Mouse (Mus musculus): ENCODE measurements around the gene Mthfd2. TPM values are rescaled to one million over a fixed set of nuclear protein-coding genes. Genes with fewer than 3 reads are reported as not detected.
"Not testable (repeated sequence)": the region's sequence is repeated elsewhere in the genome, so short reads cannot be mapped to it uniquely, and the experiment has no call there.

The Mthfd2 gene
- total RNA-seq (2021), result 1 to 10 TPM; 6.6 to 7.1 TPM
- long read RNA-seq, transcript Mthfd2-201 (8 exons, 2,085 nt), result major isoform, 12 of 15 reads
- long read RNA-seq, partial matches to known transcripts, result 0 of 15 reads
- long read RNA-seq, other reads (novel, unspliced or antisense), result 3 of 15 reads

DNA sequence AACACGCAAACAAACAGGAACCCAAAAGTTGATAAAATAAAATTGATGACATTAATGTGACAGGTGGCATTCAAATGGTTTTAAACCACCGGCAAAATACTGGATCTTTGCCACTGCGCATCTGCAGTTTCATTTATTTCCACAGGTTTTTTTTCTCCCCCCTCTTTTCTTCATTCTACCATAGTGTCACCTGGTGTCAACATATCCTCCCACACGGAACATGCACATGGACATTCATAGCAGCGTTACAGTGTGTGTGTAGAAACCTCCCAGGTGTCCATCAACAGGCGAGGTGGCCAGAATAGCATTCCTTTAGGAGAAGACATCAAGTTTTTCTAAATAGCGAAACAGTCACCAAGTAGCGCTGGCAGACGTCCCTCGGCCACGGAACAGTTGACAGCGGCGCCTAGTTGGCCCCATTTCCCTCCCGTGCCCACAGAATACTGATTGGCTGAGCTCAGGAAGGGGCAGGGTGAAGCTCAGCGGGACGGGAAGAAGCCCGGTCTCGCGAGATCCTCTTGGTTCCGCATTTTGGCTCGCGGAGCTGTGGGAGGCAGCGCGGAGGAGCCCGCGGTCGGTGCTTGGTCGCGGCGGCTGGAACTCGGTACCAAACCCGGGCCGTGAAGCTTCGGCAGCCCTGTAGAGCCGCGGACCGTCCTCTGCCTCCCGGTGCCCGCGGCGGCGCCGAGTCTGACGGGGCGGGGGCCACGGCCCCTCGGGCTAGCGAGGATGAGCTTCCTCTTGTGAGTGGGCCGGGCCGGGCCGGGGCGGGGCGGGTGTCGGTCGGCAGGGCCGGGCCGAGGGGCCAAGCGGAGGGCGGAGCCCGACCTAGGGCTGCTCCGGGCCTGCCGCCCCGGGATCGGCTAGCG is at the start of gene Mthfd2, which contains the start of gene Mob1a:
TSS of gene Mthfd2 (minus strand) at position 384 of the 869 bp plus-strand sequence.
TSS of gene Mob1a (plus strand) at position 492 of the 869 bp plus-strand sequence.
- DNase-seq (ENCODE audit: low spot score in 2 of 2), result peak; percentile 90 to 96

DNA sequence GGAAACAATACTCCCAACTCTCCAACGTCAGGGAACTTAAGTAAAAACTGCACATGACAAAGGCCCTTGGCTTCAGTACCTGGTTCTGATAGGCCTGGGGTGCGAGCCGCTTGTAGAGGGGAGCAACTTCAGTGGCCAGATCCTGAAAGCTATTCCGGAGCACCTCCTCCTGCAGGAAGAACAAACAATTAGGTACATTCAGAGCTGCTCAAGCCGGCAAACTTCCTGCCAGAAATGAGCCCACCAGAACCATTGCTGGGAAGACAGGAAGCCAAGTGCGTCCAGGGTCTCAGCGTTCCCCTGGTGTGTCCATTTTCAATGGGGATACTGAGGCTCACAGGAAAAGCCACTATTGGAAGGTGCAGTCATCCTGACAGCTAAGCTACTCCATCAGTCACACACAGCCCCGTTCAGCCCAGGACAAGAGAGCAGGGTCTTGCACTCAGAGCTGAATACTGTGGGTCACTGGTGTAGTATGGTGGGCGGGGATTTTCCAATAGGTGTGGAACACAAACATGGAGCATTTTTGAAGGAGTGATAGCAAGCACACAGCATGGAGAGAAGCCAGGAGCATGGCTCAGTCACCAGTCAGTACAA is 48.1 kb upstream of the Mthfd2 start:
- no peak for DNase-seq (ENCODE audit: low spot score in 2 of 2)

DNA sequence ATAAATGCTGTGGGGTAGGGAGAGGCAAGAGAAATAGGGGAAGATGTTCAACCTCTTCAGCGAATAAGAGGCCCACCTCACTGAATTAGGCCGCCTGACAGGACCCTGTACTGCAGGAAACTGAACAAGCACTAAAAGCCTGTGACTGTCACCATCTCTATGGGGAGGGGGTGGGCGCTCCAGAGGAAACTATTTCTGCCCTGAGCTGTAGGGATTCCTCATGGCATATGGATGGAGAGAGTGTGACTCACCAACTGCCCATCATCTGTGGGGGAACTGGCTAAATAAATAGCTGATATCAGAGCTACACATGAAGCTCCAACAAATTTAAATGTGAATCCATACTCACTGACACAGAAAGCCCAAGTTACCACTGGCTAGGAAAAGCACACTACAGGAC is 45.6 kb upstream of the Mthfd2 start:
- no peak for DNase-seq (ENCODE audit: low spot score in 2 of 2)

DNA sequence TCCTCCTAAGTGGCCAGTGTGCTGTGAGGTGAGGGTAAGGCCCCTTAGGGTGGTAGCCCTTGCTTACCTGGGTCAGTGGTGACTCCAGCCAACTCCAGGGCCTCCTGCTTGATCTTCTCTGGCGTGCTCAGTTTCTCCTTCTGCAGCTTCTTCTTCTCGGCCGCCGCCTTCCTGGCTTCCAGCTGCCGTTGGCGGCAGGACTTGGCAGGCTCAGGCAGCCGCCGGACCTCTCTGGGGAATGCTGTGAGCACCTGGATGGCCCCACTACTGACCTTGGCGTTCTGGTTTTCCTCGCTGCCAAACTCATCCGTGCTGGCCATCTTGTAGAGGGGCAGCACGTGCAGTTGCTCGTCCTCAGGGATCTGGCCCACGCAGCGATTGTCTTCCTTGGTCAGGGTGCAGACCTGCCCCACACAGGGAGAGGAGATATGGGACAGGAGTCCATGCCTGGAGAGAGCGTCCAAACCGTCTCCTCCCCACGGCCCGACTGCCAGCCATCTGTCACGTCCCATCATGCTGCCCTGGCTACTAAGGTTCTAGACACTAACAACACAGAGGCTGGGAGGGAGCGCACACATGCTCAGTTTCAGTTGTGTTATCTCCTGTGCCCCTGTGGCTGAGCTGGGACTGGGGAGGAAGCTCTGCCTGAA is 44.7 kb upstream of the Mthfd2 start:
- DNase-seq (ENCODE audit: low spot score in 2 of 2), result no peak

DNA sequence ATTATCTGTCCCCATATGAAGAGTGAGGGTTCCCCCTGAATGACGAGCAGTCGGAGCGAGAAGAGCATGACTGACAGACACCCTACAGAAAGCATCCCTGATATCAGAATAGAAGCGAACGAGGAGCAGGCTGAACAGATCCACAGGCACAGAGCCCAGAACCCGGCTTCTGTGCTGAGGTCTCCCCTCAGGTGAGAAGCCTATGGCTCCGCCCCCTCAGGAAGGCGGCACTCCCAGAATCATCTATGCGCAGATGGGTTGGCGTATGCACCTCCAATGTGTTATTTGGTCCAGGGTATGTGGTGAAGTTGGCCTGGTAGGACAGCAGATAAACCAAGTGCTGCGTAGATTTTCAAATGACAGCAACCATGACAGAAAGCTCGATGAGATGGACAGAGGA is 37.4 kb upstream of the Mthfd2 start:
- no peak for DNase-seq (ENCODE audit: low spot score in 2 of 2)

DNA sequence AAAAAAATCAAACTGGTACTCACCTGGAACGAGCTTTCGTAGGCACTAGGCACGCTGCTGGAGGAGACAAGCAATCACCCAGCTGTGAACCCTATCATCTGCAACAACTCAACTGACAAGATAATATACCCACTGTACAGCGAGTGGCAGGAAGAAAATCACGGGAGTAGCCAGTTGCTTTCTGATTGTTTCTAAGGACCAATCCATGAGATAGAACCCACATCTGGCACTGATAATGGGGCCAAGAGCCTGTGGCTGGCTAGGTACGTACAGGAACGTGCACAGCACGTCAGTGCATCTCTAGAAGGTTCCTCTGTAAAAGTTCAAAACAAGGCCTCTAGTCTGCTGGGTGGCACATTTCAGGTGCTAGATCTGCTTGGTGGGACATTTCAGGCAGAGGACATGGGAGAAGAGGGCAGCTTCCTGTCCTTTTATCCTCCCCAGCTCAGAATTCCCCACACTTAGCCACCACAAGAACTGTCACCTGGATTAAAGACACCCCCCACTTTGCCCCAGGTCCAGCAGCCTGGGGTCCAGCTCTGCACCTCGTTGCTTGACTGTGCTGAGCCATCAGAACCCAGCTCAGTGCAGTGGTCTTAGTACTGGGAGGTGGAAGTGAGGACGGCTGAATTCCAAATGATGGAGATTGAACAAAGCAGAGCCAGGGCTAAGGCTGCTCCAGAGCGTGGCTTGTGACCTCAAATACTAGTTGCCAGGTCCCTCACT is 36.0 kb upstream of the Mthfd2 start:
- no peak for DNase-seq (ENCODE audit: low spot score in 2 of 2)

DNA sequence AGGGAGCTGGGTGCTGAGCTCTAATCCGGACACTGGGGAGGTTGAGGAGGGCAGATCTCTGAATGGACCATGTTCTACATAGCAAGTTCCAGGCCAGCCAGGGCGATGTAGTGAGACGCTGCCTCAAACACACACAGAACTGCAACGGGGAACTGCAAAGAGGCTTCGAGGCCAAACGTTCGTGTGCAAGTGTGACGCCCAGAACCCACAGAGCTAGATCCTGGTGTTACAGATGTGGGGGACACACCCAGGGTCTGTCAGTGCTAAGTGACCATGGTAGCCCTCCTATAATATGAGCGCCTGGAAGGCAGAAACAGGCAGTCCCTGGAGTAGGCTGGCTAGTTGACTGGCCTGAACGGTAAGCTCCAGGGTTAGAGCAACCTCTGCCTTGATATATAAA is 31.7 kb upstream of the Mthfd2 start:
- no peak for DNase-seq (ENCODE audit: low spot score in 2 of 2)

DNA sequence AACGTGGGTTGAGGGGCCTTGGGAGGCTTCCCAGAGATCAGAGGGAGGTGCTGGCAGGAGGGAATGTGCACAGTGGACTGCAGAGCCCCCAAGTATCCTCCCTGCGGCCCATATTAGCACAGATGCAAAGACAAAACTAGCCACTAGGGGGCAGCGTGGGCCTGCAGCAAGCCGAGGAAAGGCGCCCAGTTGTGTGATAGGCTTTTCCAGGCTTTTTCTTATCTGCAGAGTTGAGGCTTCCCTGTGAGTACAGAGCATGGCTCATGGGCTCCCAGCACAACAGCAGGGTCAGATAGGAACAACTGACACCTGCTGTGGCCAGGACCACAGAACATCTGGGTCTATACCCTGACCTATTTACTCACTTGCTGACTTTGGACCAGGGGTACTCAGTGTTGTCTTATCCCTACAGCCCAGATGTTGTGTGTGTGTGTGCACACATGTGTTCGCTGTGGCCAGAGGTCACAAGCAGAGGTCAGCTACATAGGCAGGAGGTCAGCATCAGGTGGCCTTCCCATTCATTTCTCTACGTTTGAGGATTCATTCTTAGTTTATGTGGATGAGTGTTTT is 30.9 kb upstream of the Mthfd2 start:
- peak; percentile 78 to 89 for DNase-seq (ENCODE audit: low spot score in 2 of 2)

DNA sequence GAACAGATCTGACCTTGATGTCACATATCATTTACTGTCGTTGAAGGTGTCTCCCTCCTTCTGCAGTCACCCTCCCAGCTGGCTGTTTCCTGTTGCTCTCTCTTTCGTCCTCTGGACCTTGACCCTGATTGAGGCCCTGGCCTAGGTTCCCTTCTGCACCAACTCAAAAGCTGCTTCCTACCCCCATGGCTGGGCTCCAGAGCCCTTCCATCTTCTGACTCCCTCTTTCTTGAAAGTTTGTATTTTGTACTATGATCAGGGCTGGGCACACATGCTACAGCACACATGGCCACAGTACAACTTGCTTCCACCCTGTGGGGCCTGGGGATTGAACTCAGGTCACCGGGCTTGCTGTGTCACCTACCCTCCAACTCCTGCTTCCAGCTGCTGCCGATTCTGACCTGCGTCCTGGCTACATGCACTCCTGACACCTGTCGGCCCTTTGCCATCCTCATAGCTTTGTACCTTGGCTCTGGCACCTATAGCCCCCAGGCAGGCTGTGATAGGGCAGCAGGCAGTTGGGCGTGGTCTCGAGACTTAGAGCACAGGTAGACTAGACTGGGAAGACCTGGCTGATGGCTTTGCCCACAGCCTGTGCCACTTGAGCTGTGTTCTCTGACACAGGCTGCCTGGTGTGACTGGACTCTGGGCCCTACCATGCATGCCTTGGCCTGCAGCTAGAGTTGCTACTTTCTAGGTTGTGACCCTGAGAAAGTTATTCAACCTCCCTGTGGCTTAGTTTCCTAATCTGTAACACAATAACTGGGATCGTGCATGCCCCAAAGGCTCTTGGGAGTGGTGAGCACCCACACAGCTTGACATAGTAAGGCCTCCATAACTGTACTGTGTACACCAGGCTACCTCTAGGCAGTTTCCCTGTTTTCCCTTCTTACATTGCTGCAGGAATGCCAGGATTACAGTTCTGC is 29.4 kb upstream of the Mthfd2 start:
- DNase-seq (ENCODE audit: low spot score in 2 of 2), result no peak

DNA sequence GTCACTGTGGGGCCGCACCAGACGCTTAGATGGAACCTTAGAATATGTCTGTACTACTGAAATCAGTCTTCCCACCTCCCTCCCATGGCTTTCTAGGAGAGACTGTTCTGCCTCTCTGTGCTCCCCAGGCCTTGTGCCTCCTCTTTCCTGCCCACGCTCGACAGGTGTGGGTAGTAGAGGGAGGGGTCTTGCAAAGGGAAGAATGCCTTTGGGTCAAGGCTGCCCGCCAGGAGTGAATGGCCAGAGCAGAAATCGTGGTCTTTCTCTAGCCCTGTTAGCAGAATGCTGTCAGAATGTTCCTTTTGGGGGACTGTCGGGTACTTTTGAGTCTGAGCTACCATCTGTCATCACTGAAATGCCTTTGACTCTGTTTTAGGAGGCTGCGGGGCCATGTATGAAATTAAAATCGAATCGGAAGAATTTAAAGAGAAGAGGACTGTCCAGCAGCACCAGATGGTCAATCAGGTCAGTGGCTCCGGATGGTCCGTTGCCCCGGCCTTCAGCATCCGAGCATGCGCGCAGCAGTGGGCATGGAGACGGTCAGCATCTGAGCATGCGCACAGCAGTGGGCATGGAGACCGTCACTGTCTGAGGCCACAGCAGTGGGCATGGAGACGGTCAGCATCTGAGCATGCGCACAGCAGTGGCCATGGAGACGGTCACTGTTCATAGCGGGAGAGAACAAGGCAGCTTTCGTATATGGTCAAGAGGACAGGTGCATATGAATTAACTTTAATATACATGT is 27.1 kb upstream of the Mthfd2 start:
- no peak for DNase-seq (ENCODE audit: low spot score in 2 of 2)

DNA sequence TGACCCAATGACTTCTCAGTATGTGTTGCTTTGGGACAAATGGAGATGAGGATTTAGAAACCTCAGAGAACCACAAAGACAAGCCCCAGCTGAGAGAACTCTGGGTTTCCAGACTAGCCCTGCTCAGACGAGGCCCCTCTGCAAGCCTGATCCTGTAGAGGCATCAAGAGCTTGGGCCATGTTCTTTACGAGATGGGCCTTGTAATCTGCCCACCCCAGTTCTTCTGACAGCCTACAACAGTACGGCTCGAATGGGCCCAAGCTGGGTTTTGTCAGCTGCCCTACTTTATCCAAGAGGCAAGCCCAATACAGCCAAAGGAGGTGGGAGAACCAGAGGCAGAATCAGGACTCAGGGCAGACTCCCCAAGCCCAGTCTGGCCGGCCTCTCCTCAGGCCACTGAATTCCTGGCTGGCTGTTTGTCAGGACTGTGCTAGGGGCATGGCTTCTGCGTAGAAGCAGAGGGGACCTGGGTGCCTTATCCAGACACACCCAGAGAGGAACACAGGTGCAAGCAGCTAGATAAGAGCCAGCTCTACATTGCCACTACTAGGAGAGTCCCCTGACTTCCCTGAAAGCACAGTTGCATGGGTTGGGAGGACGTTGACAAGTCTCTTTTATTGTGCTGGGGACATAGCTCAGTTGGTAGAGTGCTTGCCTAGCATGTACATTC is 25.9 kb upstream of the Mthfd2 start:
- no peak for DNase-seq (ENCODE audit: low spot score in 2 of 2)

DNA sequence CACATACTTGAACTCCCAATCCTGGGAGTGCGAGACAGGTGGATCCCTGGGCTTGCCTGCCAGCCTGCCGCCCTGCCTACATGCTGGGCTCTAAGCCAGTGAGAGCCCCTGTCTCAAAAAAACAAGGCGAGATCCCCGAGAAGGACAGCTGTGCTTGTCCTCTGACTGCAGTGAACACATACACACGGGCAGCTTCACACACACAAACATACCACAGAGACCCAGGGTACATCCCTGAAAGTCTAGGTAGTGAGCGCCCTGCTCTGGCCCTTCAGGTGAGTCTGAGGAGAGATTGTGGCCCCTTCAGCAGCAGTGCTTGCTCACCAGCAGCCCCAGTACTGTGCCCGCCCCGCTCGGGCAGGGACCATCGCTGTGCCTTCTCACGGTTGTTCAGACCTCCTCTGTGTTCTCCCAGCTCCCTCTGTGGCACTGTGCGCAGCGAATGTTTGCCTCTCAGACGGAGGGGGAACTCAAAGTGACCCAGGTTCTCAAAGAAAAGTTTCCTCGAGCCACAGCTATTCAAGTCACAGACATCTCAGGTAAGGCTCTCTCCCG is 25.2 kb upstream of the Mthfd2 start:
- no peak for DNase-seq (ENCODE audit: low spot score in 2 of 2)

DNA sequence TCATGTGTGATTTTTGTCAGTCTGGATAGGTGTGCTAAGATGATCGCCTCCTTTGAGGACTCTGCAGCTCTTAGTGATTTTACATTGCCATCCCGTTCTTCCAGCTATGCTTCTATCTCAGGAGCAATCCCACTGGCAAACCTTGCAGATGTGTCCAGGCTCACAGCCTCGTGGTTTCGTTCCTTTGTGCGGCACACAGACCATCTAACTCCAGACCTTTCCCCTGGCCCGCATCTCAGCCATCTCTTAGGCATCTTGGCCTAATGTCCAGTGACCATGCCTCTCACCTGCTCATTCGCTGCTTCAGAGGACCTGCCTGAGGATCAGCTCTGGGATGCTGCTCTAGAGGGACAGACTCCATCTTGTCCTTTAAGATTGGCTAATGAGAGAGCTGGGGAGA is 24.5 kb upstream of the Mthfd2 start:
- no peak for DNase-seq (ENCODE audit: low spot score in 2 of 2)

DNA sequence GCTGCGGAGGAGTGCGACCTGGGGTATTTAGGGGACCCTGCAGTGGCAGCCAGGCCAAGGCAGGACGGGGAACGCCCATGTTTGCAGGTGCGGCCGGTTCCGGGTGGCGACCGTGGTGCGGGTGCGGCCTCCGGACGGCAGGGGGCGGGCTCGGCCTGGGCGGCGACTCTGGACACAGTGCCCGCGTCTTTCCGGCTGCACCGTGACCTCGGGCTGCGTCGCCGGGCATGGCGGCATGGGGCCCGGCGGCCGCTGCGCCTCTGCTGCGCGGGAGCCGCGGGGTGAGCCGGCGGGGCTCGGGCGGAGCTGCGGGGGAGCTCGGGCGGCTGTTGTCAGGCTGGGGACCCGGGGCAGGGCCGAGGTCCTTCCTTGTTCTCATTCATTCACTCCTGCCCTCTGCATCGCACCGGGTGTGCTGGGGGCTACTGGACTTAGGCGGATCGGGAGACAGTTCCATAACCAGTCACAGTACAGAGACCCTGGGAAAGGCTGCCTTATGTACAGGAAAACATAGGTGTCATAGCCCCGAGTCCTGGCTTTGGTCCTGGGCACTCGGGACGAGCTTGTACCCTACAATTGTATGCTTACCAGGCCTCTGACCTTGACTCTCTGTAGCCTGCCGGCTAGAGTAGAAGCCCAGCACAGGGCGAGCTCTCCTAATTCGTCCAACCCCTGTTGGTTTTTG is 23.7 kb upstream of the Mthfd2 start:
- DNase-seq (ENCODE audit: low spot score in 2 of 2), result peak; percentile 85 to 90

DNA sequence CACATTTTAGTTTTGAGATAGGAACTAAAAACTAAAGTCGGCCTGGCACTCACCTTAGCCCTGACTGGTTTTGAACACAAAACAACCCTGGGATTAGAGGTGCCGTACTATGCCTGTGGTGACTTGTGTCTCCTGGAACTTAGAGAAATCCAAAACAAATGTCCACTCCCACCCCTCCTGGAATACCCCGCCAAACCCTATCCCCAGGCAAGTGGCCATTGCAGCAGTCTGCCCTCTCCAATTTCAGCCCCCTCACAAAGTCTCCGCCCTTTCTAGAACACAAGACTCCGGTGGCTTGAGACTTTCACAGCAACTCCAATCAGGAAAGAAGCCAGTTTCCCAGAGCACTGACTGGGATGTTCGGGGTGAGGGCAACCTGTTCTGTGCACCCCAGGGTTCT is 23.2 kb upstream of the Mthfd2 start, which contains the start of gene Bola3:
TSS of gene Bola3 (plus strand) at position 275 of the 400 bp plus-strand sequence.
- no peak for DNase-seq (ENCODE audit: low spot score in 2 of 2)

DNA sequence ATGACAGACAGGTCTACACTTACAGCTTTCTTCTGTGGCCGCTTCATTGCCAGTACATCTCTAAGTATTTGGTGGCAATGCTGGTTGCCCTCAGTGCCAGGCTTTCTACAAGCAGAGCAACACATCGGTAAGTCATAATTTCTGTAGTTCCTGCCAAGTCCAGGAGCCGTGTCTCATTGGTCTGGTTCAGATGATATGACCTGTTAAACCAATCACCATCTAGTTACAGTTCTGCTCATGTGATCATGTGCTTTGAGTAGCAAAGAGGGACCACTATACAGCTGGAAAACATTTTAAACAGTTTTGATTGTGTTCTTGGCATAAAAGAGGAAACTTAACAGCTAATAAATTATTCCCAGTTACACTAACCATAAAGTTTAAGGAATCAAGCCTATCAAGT is 22.2 kb upstream of the Mthfd2 start:
- DNase-seq (ENCODE audit: low spot score in 2 of 2), result no peak

DNA sequence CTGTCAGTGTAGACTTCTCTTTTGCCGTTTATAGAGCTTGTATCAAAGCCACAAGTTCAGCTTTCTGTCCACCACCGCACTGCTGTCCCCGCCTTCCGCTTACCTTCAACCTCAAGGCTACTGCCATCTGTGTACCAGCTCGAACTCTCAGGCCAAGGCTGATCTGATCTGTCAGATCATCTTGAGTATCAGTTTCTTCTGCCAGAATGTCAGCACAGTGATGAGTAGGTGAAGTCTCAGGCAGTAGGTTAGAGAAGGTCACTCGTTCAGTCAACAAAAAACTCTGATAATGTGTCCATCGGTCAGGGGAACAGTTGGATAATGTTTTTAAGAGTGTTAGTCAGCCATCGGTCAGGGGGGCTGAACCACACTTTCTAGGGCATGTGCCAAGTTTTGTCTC is 19.6 kb upstream of the Mthfd2 start:
- not testable (repeated sequence) for DNase-seq (ENCODE audit: low spot score in 2 of 2)

DNA sequence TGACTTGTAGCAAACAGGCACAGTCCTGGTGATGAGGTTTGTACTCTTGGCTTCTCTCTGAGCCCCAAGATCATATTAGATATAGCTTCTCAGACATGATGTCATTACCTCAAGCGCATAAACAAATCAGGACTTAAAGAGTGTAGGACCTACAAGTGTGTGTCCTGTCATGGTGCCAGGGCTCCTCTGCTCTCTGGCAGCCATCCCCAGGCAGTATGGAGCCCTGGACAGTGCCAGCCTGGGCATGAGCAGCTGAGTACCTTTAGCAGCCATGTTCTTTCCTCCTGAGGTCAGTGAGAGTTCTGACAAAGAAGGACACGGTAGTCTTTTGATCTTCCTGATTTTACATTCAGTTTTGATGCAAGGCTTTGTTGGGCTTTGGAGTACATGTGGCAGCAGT is 17.2 kb upstream of the Mthfd2 start:
- DNase-seq (ENCODE audit: low spot score in 2 of 2), result no peak
